Mouse (Mus musculus): ENCODE measurements around the gene Sgip1.

- TF ChIP-seq CTCF (IDR thresholded peaks at IDR 0.05; ENCODE audit: low read depth) (no peak), EP300 (IDR thresholded peaks at IDR 0.05; ENCODE audit: low read depth) (no peak)
Observed at GRCm38 (mm10) chr4:102826159-102826558, 85.1 kb downstream of the Sgip1 start.
